Mouse (Mus musculus) C2C12 (cell line): Measurements from ENCODE around the gene Mks1. TPM values are rescaled to one million over a fixed set of nuclear protein-coding genes. Genes with fewer than 3 reads are reported as not detected.

ENCODE experiments used
- H3K27me3 ChIP-seq: one replicate; pipeline ENCODE4 v1.6.1; 2011; ENCODE audit not compliant: control insufficient read depth, insufficient read depth, insufficient read length
- H3K36me3 ChIP-seq: one replicate; pipeline ENCODE4 v1.6.1; 2011; ENCODE audit not compliant: control insufficient read depth, insufficient read depth
- H3K4me3 ChIP-seq: one replicate; pipeline ENCODE4 v1.5.1; 2011; ENCODE audit warnings: mild to moderate bottlenecking, control low read depth; ENCODE audit not compliant: poor library complexity, insufficient read depth, severe bottlenecking
- H3K79me2 ChIP-seq: one replicate; pipeline ENCODE4 v1.6.1; 2011; ENCODE audit not compliant: control insufficient read depth, insufficient read depth
- H3K79me3 ChIP-seq: one replicate; pipeline ENCODE4 v1.6.1; 2011; ENCODE audit warnings: low read depth, control low read depth
- H3ac ChIP-seq: one replicate; pipeline ENCODE3; 2011; ENCODE audit warnings: low read depth; ENCODE audit not compliant: control insufficient read depth, insufficient read length
- CEBPB ChIP-seq: IDR thresholded peaks from one replicate; pipeline ENCODE4 v1.6.1; 2011; ENCODE audit warnings: low read depth, mild to moderate bottlenecking, control low read depth, moderate library complexity
- CTCF ChIP-seq: IDR thresholded peaks from one replicate; pipeline ENCODE4 v1.5.1; 2011; ENCODE audit not compliant: control insufficient read depth, insufficient read depth, insufficient read length
- FOSL1 ChIP-seq: IDR thresholded peaks from one replicate; pipeline ENCODE4 v1.8.0; 2011; ENCODE audit warnings: mild to moderate bottlenecking, low read length; ENCODE audit not compliant: poor library complexity, insufficient read depth, severe bottlenecking
- MAX ChIP-seq: IDR thresholded peaks from one replicate; pipeline ENCODE4 v1.6.1; 2011; ENCODE audit warnings: mild to moderate bottlenecking, control low read depth
- MYOD1 ChIP-seq: IDR thresholded peaks from one replicate; pipeline ENCODE4 v1.6.1; 2011; ENCODE audit warnings: low read depth; ENCODE audit not compliant: control insufficient read depth, insufficient read length
- MYOG ChIP-seq: IDR thresholded peaks from one replicate; pipeline ENCODE4 v1.6.1; 2011; ENCODE audit not compliant: control insufficient read depth, insufficient read length; ENCODE audit errors: extremely low read depth
- USF1 ChIP-seq: IDR thresholded peaks from one replicate; pipeline ENCODE4 v1.6.1; 2011; ENCODE audit warnings: low read depth, mild to moderate bottlenecking, control low read depth, moderate library complexity
- long read RNA-seq, 2 experiments: library from polyadenylated mRNA; unstranded; transcript quantifications; one replicate each; pipeline ENCODE4 v2.0.0; 2019 to 2020
- polyA plus RNA-seq: library from polyadenylated mRNA; unstranded; fragments of >200 nt; fragmentation: generic; extraction: Trizol; gene quantifications from one replicate; pipeline ENCODE4 v1.2.1, GENCODE M21; 2012; ENCODE audit warnings: missing spikeins

The Mks1 gene
- polyA plus RNA-seq: 5.8 TPM
- long read RNA-seq, experiment 1, transcript Mks1-201 (18 exons, 2,499 nt): major isoform, 9 of 11 reads
- long read RNA-seq, experiment 1, partial matches to known transcripts: 1 of 11 reads
- long read RNA-seq, experiment 1, other reads (novel, unspliced or antisense): 1 of 11 reads
- long read RNA-seq, experiment 2, transcript Mks1-201 (18 exons, 2,499 nt): major isoform, 72 of 84 reads
- long read RNA-seq, experiment 2, partial matches to known transcripts: 2 of 84 reads
- long read RNA-seq, experiment 2, other reads (novel, unspliced or antisense): 10 of 84 reads

DNA sequence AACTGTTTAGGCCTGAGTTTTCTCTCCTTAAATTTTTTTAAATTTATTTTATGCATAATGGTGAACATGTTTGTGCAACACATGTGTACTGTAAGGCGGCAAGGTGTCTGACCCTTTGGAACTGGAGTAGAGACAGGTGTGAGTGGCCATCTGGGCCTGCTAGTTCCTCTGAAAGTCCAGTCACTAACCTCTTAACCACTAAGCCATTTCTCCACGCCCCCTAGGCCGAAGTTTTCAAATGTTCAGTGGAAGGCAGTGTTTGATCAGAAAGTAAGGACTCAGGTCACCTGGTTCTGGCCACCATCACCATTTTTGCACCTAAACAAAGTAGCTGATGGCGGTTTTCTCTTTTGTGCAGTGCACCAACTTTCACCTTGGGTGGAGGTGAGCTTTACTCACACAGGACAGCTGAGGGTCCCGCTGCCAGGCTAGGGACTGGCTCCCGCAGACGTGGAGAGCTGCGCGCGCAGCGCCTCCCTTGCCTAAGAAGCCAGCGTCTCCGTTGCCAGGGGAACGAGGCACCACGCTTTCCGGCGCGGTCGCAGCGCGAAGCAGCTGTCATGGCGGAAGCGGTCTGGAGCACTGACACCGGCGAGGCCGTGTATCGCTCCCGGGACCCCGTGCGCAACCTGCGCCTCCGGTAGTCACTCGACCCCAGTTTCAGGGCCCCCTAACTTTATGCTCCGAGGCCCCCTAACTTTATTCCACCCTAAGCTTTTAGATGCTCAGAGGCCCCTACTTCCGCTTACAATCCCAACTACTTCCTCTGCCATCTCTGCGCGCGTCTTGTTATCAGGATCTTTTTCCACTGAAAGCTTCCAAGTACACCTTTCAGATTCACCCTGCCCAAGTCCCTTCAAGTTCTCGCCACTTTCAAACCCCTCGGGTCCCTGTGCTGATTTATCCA, at the start of gene Mks1:
TSS of gene Mks1 (plus strand) at position 526 of the 907 bp plus-strand sequence.
- no peak for TF ChIP-seq MYOG
- no peak for TF ChIP-seq CEBPB
- TF ChIP-seq USF1: no peak
- TF ChIP-seq MAX: peak; percentile 90
- TF ChIP-seq FOSL1: no peak
- TF ChIP-seq CTCF: no peak
- peak; percentile 73 for TF ChIP-seq MYOD1
- Histone ChIP-seq H3K4me3 (peak within 1 kb of the TSS; percentile 39), H3K36me3 (no peaks in the 10 kb centered on the region), H3K27me3 (no peaks in the 10 kb centered on the region), H3K79me3 (no peaks in the 10 kb centered on the region), H3ac (peak within 1 kb of the TSS; percentile 33), H3K79me2 (no peaks in the 10 kb centered on the region)

DNA sequence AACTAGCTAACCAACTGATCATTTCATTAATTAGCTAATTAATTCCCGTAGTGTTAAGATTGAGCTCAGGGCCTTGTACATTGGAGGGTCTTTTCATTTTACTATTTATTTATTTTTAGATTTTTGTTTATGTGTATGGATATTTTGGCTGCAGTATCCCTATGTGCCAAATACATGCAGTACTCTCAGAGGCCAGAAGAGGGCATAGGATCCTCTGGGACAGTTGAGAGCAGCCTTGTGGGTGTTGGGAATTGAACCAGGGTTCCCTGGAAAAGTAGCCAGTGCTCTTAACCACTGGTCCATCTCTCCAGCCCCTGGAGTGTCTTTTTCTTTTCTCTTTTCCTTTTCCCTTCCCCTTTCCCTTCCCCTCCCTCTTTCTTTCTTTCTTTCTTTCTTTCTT, 47.6 kb upstream of the Mks1 start:
- Histone ChIP-seq H3K79me2 (no peaks in the 10 kb centered on the region), H3K36me3 (no peaks in the 10 kb centered on the region), H3ac (no peak overlapping the region), H3K27me3 (peaks cover 28% of the 10 kb centered on the region), H3K4me3 (no peak overlapping the region), H3K79me3 (no peaks in the 10 kb centered on the region)
- TF ChIP-seq USF1 (no peak), CEBPB (no peak), MYOG (no peak), CTCF (no peak), MYOD1 (no peak), MAX (no peak), FOSL1 (no peak)

DNA sequence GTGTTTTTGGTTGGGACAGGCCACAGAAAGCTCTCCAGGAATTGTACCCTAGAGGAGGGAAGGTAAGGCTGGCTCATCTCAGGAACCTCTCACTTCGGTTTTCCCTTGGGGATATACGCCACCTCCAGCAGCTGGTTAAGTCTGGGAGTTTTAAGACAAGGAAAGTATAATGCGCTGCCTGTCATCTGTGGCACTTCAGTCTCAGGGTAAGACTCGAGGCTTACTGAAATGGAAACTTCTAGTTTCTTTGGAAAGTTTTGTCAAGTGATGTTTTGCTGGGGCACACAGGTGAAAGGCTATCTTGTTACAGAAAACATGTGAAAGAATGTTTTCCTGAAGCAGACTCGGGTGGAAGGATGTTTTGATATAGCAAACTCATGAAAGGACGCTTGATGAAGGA, 45.6 kb upstream of the Mks1 start:
- Histone ChIP-seq H3ac (no peak overlapping the region), H3K79me3 (no peaks in the 10 kb centered on the region), H3K79me2 (no peaks in the 10 kb centered on the region), H3K27me3 (peaks cover 32% of the 10 kb centered on the region), H3K4me3 (no peak overlapping the region), H3K36me3 (no peaks in the 10 kb centered on the region)
- TF ChIP-seq CTCF (no peak), MYOG (no peak), MYOD1 (no peak), MAX (no peak), CEBPB (no peak), FOSL1 (no peak), USF1 (no peak)

DNA sequence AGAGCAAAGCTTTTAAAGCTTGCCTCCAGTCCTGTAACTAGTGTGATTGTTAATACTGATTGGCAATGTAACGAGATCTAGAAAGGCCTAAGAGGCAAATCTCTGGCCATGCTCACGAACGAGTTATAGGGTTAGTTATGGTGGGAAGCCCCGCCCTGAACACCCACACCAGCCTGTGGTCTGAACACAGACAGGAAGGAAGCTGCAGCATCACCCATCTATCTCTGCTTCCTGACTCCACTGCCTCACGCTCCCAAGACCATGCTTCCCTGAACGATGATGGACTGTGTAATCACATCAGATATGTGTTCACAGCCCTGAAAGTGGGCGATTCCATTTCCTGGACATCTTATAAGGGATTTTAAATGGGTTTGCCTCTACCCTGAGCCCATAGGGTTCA, 44.8 kb upstream of the Mks1 start:
- Histone ChIP-seq H3ac (no peak overlapping the region), H3K79me2 (no peaks in the 10 kb centered on the region), H3K36me3 (no peaks in the 10 kb centered on the region), H3K79me3 (no peaks in the 10 kb centered on the region), H3K4me3 (no peak overlapping the region), H3K27me3 (peaks cover 32% of the 10 kb centered on the region)
- TF ChIP-seq MYOD1: no peak
- TF ChIP-seq FOSL1: no peak
- TF ChIP-seq MYOG: no peak
- no peak for TF ChIP-seq CEBPB
- no peak for TF ChIP-seq CTCF

DNA sequence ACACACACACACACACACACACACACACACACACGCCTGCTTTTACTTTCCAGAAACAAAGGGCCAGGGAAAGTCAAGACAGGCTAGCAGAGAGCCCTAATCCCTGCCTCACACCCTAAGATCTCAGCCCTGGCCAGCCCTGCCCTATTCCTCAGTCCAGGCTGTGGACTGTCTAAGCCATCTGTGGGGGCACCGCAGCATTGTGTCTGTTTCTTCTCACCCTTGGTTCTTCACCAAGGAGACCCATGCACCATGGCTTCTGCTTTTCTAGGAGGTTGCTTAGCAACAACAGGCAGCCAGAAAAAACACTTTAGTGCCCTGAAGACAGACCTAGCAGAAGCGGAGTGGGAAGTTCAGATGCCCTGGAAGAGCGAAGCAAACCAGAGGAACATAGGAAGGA, 41.6 kb upstream of the Mks1 start:
- no peaks in the 10 kb centered on the region for H3K79me2 ChIP-seq
- no peaks in the 10 kb centered on the region for H3K36me3 ChIP-seq
- H3K79me3 ChIP-seq: no peaks in the 10 kb centered on the region
- H3K4me3 ChIP-seq: no peak overlapping the region
- TF ChIP-seq MAX: no peak
- no peak for TF ChIP-seq CTCF
- no peak for TF ChIP-seq FOSL1
- TF ChIP-seq CEBPB: no peak
- TF ChIP-seq MYOG: no peak
- no peak for TF ChIP-seq MYOD1
- no peak for TF ChIP-seq USF1
- H3ac ChIP-seq: no peak overlapping the region
- H3K27me3 ChIP-seq: peaks cover 44% of the 10 kb centered on the region
